Mouse (Mus musculus) liver, postnatal 0 days (tissue): ENCODE measurements around the gene Sox8.

Experiments used
- CTCF ChIP-seq: sonication (generic); IDR thresholded peaks from 2 replicates; pipeline ENCODE4 v1.5.1; 2016; ENCODE audit warnings: antibody characterized with exemption, low read depth
- EP300 ChIP-seq: IDR thresholded peaks from 2 replicates; pipeline ENCODE4 v1.6.1; 2016; ENCODE audit warnings: antibody characterized with exemption, low read depth, mild to moderate bottlenecking

GRCm38 (mm10) chr17:25530357-25531022 lies 40.0 kb downstream of the Sox8 start:
- no peak for TF ChIP-seq CTCF
- no peak for TF ChIP-seq EP300
